In genomic region chr5:9339511-9340173, GRCm38 (mm10) we compare ENCODE assay signal across 16 mouse cellular contexts.
DNase-seq lines count a peak whose midpoint lies in the region; ATAC-seq and TF ChIP-seq lines count a peak whose summit lies in the region.
"Had no signal": no experiment of that assay in that cellular context is flagged by ENCODE, and none has a peak within 500 bp of the region (broad histone marks: within the 10 kb centered on the region; RNA-seq: fewer than 3 reads in every experiment).

No protein-coding gene starts in this region.

- H3K36me3 ChIP-seq in forebrain, embryonic 14.5 days (ENCODE audit: control insufficient read depth, insufficient read depth, low read length): no peaks in the 10 kb centered on the region
- no peaks in the 10 kb centered on the region for H3K36me3 ChIP-seq in hindbrain, embryonic 16.5 days (ENCODE audit: control insufficient read depth, insufficient read depth, low read length)
- H3K36me3 ChIP-seq in neural tube, embryonic 14.5 days (ENCODE audit: control insufficient read depth, insufficient read depth, low read length): no peaks in the 10 kb centered on the region
- H3K36me3 ChIP-seq in kidney, embryonic 16.5 days (ENCODE audit: insufficient read depth, low read length): no peaks in the 10 kb centered on the region
- H3K36me3 ChIP-seq: embryonic facial prominence, embryonic 12.5 days; limb, embryonic 10.5 days had no signal

- TF ChIP-seq CTCF in cerebellum, adult 2 months (IDR thresholded peaks at IDR 0.05; ENCODE audit: borderline replicate concordance, insufficient read depth, low read depth, low read length): no peak

- no peak overlapping the region for H3K4me3 ChIP-seq in cerebellum, adult 2 months (replicated peaks; ENCODE audit: insufficient read depth, low read depth, low read length)
- H3K4me3 ChIP-seq in forebrain, embryonic 14.5 days (ENCODE audit: low read depth, low read length): no peak overlapping the region
- H3K4me3 ChIP-seq in hindbrain, embryonic 16.5 days (ENCODE audit: low read length): no peak overlapping the region
- no peak overlapping the region for H3K4me3 ChIP-seq in neural tube, embryonic 14.5 days (ENCODE audit: low read depth, low read length)
- H3K4me3 ChIP-seq in kidney, embryonic 16.5 days (ENCODE audit: low read length): no peak overlapping the region
- H3K4me3 ChIP-seq: embryonic facial prominence, embryonic 12.5 days; limb, embryonic 10.5 days had no signal

- 0 out of 2 replicates have a peak, but pooled peaks have one; percentile 36 for ATAC-seq in cerebellum, adult (ENCODE audit: insufficient number of reproducible peaks, low FRiP score, low TSS enrichment)
- peak; percentile 78 for ATAC-seq in forebrain, embryonic 14.5 days
- peak; percentile 91 for ATAC-seq in hindbrain, embryonic 16.5 days
- peak; percentile 86 for ATAC-seq in neural tube, embryonic 14.5 days (ENCODE audit: low read depth)
- no peak for ATAC-seq in kidney, embryonic 16.5 days (ENCODE audit: low FRiP score, low TSS enrichment)
- ATAC-seq: inflammation-experienced regulatory T-cells, adult 6 months; Patski had no signal

- no peak for TF ChIP-seq POLR2A in cerebellum, adult 2 months (IDR thresholded peaks at IDR 0.05; ENCODE audit: borderline replicate concordance, insufficient read depth, low read length)

- H3K27ac ChIP-seq in cerebellum, adult 2 months (ENCODE audit: insufficient read depth, low read length): no peak overlapping the region
- H3K27ac ChIP-seq in forebrain, embryonic 14.5 days (ENCODE audit: low read depth, low read length): peak overlapping the region; percentile 16
- H3K27ac ChIP-seq in hindbrain, embryonic 16.5 days (ENCODE audit: low read depth, low read length): peak overlapping the region; percentile 83
- H3K27ac ChIP-seq in neural tube, embryonic 14.5 days (ENCODE audit: low read depth, low read length): peak overlapping the region; percentile 95
- H3K27ac ChIP-seq in kidney, embryonic 16.5 days (ENCODE audit: low read length): no peak overlapping the region
- H3K27ac ChIP-seq: embryonic facial prominence, embryonic 12.5 days; limb, embryonic 10.5 days; liver, embryonic 14.5 days had no signal

- DNase-seq in cerebellum, adult 2 months: no peak
- peak; percentile 59 for DNase-seq in forebrain, embryonic 14.5 days (ENCODE audit: low spot score)
- no peak for DNase-seq in heart, postnatal 36 days
- DNase-seq in adrenal gland, postnatal 10 days: no peak
- DNase-seq: kidney, postnatal 10 days; lung, postnatal 14 days; thymus, postnatal 25 days had no signal

- no peak overlapping the region for H3K9ac ChIP-seq in forebrain, embryonic 14.5 days (ENCODE audit: low read length)
- peak overlapping the region; percentile 28; the same call in 1 of the 2 replicates for H3K9ac ChIP-seq in hindbrain, embryonic 16.5 days (ENCODE audit: low read depth, low read length)
- H3K9ac ChIP-seq in neural tube, embryonic 14.5 days (replicated peaks; ENCODE audit: low read depth, low read length): peak overlapping the region; percentile 39; the same call in 1 of the 2 replicates
- no peak overlapping the region for H3K9ac ChIP-seq in kidney, embryonic 16.5 days (replicated peaks; ENCODE audit: low read length)
- H3K9ac ChIP-seq: embryonic facial prominence, embryonic 12.5 days; liver, embryonic 14.5 days had no signal

- 0 out of 2 replicates have a peak, but pooled peaks cover 2% of the 10 kb centered on the region for H3K4me1 ChIP-seq in cerebellum, adult 2 months (ENCODE audit: control insufficient read depth, insufficient read depth, low read length)
- peaks cover 11% of the 10 kb centered on the region for H3K4me1 ChIP-seq in forebrain, embryonic 14.5 days (ENCODE audit: control insufficient read depth, insufficient read depth, low read length)
- peaks cover 10% of the 10 kb centered on the region for H3K4me1 ChIP-seq in hindbrain, embryonic 16.5 days (ENCODE audit: control insufficient read depth, insufficient read depth, low read depth, low read length)
- H3K4me1 ChIP-seq in neural tube, embryonic 14.5 days (ENCODE audit: control insufficient read depth, insufficient read depth, low read length): peaks cover 14% of the 10 kb centered on the region
- no peaks in the 10 kb centered on the region for H3K4me1 ChIP-seq in kidney, embryonic 16.5 days (ENCODE audit: insufficient read depth, low read length)
- H3K4me1 ChIP-seq: embryonic facial prominence, embryonic 12.5 days; limb, embryonic 10.5 days had no signal

- intact Hi-C loops in heart, postnatal 36 days (cut with DNase I): no loop called here

- no peaks in the 10 kb centered on the region for H3K9me3 ChIP-seq in forebrain, embryonic 14.5 days (replicated peaks; ENCODE audit: control insufficient read depth, low read length)
- H3K9me3 ChIP-seq in hindbrain, embryonic 16.5 days (ENCODE audit: control insufficient read depth, low read length): no peaks in the 10 kb centered on the region
- no peaks in the 10 kb centered on the region for H3K9me3 ChIP-seq in neural tube, embryonic 14.5 days (ENCODE audit: control insufficient read depth, low read length)
- no peaks in the 10 kb centered on the region for H3K9me3 ChIP-seq in kidney, embryonic 16.5 days (ENCODE audit: low read length)
- H3K9me3 ChIP-seq: embryonic facial prominence, embryonic 12.5 days; limb, embryonic 10.5 days had no signal

- WGBS in cerebellum, adult 2 months: 71% methylated on average over 8 of the region's 8 CpGs
- 26% methylated on average over 8 of the region's 8 CpGs for WGBS in forebrain, embryonic 14.5 days
- WGBS in hindbrain, embryonic 16.5 days: 33% methylated on average over 8 of the region's 8 CpGs
- 36% methylated on average over 8 of the region's 8 CpGs for WGBS in neural tube, embryonic 14.5 days
- WGBS in kidney, embryonic 16.5 days: 80% methylated on average over 8 of the region's 8 CpGs

- H3K4me2 ChIP-seq in forebrain, embryonic 14.5 days (ENCODE audit: low read length): peak overlapping the region; percentile 24; the same call in 1 of the 2 replicates
- peak overlapping the region; percentile 2; the same call in 1 of the 2 replicates for H3K4me2 ChIP-seq in hindbrain, embryonic 16.5 days (ENCODE audit: low read length)
- H3K4me2 ChIP-seq in neural tube, embryonic 14.5 days (ENCODE audit: low read depth, low read length): peak overlapping the region; percentile 12; the same call in 1 of the 2 replicates
- H3K4me2 ChIP-seq in kidney, embryonic 16.5 days (replicated peaks; ENCODE audit: low read depth, low read length): no peak overlapping the region
- H3K4me2 ChIP-seq: embryonic facial prominence, embryonic 12.5 days had no signal

- no peaks in the 10 kb centered on the region for H3K27me3 ChIP-seq in cerebellum, adult 2 months (ENCODE audit: control insufficient read depth, insufficient read depth, low read length)
- no peaks in the 10 kb centered on the region for H3K27me3 ChIP-seq in forebrain, embryonic 14.5 days (replicated peaks; ENCODE audit: control insufficient read depth, insufficient read depth, low read length)
- H3K27me3 ChIP-seq in hindbrain, embryonic 16.5 days (replicated peaks; ENCODE audit: control insufficient read depth, insufficient read depth, low read length): no peaks in the 10 kb centered on the region
- H3K27me3 ChIP-seq in neural tube, embryonic 14.5 days (ENCODE audit: control insufficient read depth, insufficient read depth, low read length): no peaks in the 10 kb centered on the region
- H3K27me3 ChIP-seq in kidney, embryonic 16.5 days (ENCODE audit: insufficient read depth, low read length): no peaks in the 10 kb centered on the region
- H3K27me3 ChIP-seq: embryonic facial prominence, embryonic 12.5 days; Patski had no signal

Comparison
In these comparisons a context has a peak if more than half of its experiments do, and no peak if none do; other contexts are left out.
1. H3K27ac ChIP-seq: peak in forebrain, embryonic 14.5 days (single experiment), hindbrain, embryonic 16.5 days (single experiment) and neural tube, embryonic 14.5 days (single experiment); none in cerebellum, adult 2 months (single experiment) and kidney, embryonic 16.5 days (single experiment).
2. H3K9ac ChIP-seq: peak in hindbrain, embryonic 16.5 days (single experiment) and neural tube, embryonic 14.5 days (single experiment); none in forebrain, embryonic 14.5 days (single experiment) and kidney, embryonic 16.5 days (single experiment).